Mouse (Mus musculus) heart, adult 8-10 months (tissue): ENCODE measurements around the gene Cntn1. TPM values are rescaled to one million over a fixed set of nuclear protein-coding genes. Genes with fewer than 3 reads are reported as not detected.

Experiments
- DNase-seq: peaks from one replicate; pipeline ENCODE4 v3.0.0; 2022; ENCODE audit warnings: low spot score
- total RNA-seq, 4 experiments: library from RNA; stranded (reverse); gene quantifications; 2 replicates each; pipeline ENCODE4 v1.2.4; 2022

The Cntn1 gene
- total RNA-seq, result under 1 TPM; 0.05 to 0.09 (median 0.07) TPM

DNA sequence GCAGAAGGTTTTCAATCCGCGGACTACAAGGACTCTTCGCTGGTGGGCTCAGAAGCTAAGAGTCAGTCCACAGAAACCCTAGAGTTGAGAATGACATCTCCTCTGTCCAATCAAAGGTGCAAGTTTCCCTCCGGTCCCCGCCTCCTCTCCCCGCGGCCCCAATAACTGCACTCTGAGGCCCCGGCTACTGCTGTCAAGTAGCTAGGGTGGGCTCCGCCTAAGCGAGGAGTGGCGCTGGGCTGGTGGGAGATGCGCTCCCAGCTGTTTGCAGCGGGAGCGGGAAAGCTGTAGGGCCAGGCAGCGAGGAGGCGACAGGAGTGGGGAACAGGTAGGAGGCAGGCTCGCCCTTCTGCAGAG is at the start of gene Cntn1:
TSS of gene Cntn1 (plus strand) at position 170 of the 357 bp plus-strand sequence.
- no peak for DNase-seq

DNA sequence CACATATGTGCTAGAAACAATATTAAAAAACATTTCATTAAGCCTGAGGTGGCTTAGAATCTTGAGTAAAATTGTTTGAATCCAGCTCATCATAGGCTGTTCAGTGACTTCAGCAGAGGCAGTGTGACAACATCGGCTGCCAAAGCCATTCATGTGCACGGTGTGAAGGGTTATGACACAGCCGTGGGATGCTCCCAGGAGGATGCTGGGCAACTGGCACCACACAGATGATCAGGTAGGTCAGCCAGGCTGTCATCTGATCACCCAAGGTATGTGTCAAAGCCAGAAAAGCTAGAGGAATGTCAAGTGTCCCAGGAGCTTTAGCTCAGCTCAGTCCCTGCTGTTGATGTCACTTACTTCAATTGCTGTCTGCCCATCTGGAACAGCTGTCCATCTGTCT is 49.5 kb upstream of the Cntn1 start:
- DNase-seq, result no peak

DNA sequence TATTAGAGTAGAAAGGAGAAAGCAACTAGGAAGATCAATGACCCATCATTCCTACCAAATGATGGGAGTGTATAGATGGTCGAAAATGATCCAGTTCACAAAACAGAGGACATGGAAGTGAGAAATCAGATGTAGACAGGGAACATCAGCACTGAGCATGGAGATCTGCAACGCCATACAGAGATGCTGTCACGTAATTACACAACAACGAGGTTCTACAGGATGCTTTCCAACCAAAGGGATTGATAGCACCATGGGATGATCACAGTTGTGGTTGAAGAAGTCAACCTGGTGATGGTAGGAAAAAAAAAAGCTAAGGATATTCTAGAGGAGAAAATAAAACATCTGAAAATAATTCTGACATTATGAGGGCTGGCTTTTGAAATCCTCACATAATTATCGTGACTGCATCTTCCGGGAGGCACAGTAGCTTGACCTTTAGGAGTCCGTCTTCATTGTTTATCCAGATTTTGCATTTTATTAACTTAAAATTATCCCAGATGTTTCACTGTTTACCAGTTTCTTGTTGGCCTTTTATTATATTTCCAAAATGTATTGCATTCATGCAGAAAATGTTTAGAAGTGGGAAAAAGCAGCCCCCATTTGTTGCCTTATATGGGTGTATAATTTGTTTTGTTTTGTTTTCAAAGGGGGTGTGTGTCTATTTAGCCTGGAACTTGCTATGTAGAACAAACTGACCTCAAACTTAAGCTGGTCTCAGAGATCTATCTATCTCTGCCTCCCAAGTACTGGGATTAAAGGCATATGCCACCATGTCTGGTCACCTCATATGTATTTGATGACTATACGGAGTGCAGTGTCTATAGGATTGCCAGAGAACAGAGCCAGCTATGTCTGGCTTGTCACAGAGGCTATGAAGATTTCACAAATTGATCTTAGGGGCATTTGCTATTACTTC is 38.5 kb upstream of the Cntn1 start:
- no peak for DNase-seq

DNA sequence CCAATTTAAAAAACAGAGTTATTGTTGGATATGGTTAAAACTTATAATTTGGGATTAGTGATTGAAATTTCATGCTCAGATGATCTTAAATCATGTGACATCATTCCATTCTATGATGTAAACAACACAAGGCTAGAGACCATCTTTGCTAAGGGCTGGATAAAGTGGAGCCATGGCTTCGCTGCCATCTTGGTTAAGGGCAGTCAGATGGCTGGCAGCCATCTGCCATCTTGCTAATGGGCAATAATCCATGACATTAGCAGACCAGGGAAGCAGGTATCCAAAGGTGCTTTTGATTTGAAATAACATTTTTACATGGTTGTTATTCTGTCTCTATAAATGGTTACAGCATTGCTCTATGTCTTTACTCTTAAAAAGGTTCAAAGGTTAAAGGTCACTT is 16.9 kb upstream of the Cntn1 start:
- DNase-seq, result no peak

GRCm38 (mm10) chr15:92042538-92042937 is 8.4 kb upstream of the Cntn1 start:
- DNase-seq, result no peak

DNA sequence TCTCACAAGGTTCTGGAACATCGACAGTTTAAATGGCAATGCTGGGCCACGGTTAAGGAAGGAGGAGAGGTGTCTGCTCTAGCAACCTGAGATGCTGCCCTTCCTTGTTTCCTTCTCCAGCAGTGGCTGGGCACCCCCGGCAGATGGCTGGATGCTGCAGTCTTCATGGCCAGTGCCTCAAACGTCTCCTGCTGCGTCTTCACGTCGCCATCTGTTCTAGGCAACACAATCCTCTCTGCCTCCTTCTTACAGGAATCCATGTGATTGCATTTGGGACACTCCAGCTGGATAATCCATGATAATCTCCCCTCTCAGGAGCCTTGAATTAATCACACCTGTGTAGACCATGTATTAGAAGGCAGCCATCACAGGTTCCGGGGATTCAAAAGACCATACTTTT is 4.9 kb upstream of the Cntn1 start:
- no peak for DNase-seq

DNA sequence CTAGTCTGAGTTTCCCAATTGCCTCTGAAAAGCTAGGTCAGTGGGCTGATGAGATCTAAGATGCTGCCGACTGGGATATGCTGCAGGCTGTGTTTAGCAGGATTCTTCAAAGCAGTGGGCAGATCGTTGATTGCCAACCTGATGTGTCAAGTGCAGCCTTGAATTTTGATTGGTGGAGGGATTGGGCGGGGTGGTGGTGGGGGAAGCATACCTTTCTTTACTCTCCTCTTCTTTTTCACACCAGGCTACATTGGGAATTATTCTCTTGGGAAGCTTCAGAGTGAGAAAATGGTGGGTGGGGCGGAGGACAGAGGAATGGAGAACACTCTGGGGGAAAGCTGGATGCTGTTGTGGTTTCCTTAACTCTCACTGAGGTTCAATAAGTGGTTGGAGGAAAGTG is 2.9 kb upstream of the Cntn1 start:
- no peak for DNase-seq

DNA sequence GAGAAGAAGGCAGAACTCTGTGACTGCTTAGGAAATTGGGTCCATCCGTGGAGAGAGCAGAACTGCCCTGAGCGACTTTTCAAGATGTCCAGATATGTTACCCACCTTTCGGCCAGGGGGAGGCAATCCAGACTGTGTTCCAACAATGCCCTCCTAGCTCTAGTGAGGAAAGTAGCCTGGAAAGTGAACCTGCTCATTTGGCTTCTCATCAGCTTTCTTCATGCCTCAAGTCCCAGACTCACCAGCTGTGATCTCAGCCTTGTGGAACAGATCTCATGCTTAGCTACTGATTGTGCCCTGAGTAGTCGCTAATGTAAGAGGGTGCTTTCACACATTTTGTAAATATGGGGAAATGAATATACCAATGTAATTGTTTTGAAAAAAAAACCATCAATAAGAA is 2.4 kb upstream of the Cntn1 start:
- DNase-seq, result no peak

DNA sequence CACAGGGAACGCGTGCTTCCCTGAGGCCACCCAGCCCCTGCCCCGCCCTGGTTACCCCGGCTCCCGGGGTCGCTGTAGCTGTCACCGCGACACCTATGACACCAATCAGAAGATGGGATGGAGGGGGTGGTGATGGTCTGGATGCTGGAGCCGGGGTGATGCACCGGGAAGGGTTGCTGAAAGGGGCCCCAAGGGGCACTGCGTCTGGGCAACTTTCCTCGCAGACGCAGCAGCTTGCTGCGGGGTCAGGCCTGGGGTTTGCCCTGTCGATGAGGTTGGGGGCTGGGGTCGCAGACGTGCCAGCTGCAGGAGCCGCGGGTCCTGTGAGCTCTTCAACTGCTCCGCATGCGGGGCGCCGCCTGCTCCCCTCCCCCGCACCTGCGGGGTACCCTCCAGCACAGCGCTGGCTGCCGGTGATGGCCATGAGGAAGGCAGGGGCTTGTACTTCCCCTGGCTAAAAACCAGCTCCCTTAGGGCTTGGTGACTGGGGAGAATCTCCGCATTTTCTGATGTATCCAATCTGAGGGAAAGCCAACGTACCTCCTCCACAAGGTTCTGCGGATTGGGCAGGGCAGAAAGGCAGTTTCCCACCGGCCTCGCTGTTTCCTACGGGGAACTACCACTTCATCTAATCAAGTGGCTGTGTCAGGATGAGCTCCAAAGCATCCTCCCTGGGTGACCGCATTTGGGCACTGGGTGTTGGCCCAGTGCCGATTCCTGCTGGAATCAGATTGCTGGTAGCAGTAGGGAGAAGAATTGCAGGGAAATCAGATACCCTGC is 578 bp downstream of the Cntn1 start:
- DNase-seq, result no peak

- no peak for DNase-seq
Observed at GRCm38 (mm10) chr15:92052133-92052463, 1.1 kb downstream of the Cntn1 start.

DNA sequence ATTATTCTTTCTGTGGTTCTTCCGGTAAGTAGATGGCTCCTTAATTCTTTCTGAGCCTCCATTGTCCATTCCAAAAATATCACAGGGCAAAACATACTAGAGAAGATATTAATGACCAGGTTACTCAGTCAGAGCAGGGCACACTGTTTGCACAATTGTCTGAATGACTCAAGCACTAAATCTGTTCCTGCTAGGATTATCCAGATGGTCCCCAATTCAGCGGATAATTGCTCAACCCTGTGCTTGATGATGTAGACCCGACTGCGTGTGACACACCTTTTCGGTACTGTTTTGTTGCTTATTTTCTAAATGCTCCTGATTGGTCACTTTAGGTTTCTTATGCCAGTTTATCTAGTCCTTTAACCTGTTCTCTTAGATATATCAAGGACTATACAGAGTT is 6.6 kb downstream of the Cntn1 start:
- DNase-seq, result no peak

DNA sequence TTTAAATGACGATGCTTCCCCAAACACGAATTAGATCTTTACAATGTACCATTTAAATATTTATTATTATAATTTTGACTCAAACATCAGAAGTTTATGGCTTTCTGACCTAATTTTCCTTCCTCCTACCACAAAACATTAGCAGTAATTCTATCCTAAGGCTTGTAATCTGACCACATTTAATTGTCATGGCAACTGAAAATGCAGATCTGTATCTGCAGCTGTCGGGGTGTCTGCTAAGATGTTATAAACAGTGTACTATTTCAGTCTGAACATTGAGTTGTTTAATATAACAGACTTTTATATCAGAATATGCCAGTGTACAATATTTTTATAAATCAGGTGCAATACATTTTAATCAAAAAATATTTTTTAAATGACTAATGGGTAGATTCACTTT is 10.0 kb downstream of the Cntn1 start:
- no peak for DNase-seq

DNA sequence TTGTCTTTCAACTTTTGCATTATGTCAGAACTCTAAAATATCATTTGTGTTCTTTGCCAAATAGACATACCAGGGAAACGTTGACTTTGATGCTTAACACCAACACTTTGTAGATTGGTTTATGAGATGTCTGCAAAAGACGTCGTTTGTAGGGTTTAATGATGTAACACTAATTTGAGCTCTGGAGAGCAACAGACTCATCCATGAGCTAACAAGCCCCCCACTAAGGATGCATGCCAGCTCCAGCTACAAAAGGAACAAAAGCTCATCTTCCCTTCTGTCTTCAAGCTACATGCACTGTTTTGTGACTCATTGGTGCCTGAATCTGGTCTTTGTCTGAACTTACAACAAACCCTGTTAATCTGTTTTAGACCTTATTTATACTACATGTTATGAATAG is 28.5 kb downstream of the Cntn1 start:
- no peak for DNase-seq

DNA sequence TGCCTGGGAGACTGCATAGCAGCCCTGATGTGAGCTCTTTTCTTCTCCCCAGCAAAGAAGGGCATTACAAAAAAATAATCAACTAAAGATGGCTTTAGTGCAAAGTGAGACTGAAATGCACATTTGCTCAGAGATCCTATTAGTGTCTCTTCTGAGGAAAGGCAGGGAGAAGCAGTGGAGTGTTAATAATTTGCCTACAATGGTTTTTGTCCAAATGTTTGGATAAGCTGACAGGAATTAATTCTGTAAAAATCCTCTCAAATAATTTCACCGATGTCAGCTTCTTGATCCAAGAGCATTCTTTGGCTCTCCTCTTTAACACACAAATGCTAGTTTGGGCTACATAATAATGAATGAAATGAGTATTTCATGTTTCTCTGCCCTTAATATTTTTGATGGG is 34.9 kb downstream of the Cntn1 start:
- DNase-seq, result no peak

- DNase-seq, result no peak
Observed at GRCm38 (mm10) chr15:92087691-92088286, 36.8 kb downstream of the Cntn1 start.

GRCm38 (mm10) chr15:92090787-92091186 is 39.8 kb downstream of the Cntn1 start:
- no peak for DNase-seq

DNA sequence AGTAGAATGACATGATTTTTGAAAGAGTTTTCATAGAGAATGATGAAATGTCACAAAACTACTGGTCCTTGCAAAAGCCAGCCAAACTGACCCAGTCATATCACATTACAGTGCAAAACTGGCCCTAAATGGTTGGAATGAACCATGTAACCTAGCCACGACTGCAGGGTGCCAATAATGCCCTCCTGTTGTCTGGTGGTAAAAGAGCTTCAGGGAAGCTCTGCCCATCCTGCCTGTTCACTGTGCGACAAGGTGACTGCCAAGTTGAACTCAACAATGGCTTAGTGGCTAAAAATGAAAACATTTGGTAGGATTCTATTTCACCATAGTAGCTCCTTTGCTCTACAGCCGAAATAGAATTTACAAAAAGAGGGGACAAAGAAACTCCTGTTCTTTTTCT is 41.1 kb downstream of the Cntn1 start:
- no peak for DNase-seq

- no peak for DNase-seq
Observed at GRCm38 (mm10) chr15:92099410-92100174, 48.6 kb downstream of the Cntn1 start.

GRCm38 (mm10) chr15:92101956-92102355 is 51.0 kb downstream of the Cntn1 start:
- DNase-seq, result no peak

- DNase-seq, result no peak
Observed at GRCm38 (mm10) chr15:92112455-92112854, 61.5 kb downstream of the Cntn1 start.

GRCm38 (mm10) chr15:92132936-92133335 is 82.0 kb downstream of the Cntn1 start:
- DNase-seq, result no peak

DNA sequence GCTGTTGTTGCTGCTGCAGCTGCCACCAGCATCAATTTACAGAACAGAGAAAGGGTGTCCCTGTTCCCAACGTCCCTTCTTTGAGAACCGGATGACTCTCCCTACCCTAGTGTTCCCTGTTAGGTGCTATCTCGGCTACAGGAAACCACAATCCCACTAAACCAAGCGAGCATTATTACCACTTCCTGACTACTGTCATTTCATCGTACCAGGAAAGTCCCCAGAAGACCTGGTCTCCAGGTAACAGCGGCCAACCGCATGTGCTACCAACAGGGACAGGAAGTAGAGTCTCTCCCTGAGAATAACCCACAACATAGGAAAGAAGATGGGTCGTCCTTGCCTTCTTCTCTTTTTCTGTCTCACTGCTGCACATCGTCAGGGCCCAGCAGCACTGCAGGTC is 83.3 kb downstream of the Cntn1 start:
- DNase-seq, result no peak
